Mouse (Mus musculus): Measurements from ENCODE around the gene Srgap2. TPM values are rescaled to one million over a fixed set of nuclear protein-coding genes. Genes with fewer than 3 reads are reported as not detected.
"Not testable (repeated sequence)": the region's sequence is repeated elsewhere in the genome, so short reads cannot be mapped to it uniquely, and the experiment has no call there.

The Srgap2 gene
- polyA plus RNA-seq, 1 experiment from 2014 or later: 35.1 TPM

GRCm38 (mm10) chr1:131268776-131269175 is 258.4 kb downstream of the Srgap2 start:
- Histone ChIP-seq H3K9ac (replicated peaks; ENCODE audit: low read depth, low read length) (no peak overlapping the region), H3K9me3 (ENCODE audit: control insufficient read depth, low read length) (no peaks in the 10 kb centered on the region), H3K36me3 (ENCODE audit: control insufficient read depth, insufficient read depth) (no peaks in the 10 kb centered on the region), H3K27me3 (replicated peaks; ENCODE audit: control insufficient read depth, insufficient read depth, low read length) (no peaks in the 10 kb centered on the region), H3K27ac (ENCODE audit: low read length) (no peak overlapping the region), H3K4me1 (replicated peaks; ENCODE audit: control insufficient read depth, insufficient read depth, low read length) (peaks cover 2% of the 10 kb centered on the region), H3K4me2 (ENCODE audit: low read length) (no peak overlapping the region), H3K4me3 (replicated peaks; ENCODE audit: low read length) (no peak overlapping the region)
- WGBS: 88% methylated on average over 10 of the region's 10 CpGs
- ATAC-seq: no peak

- H3K27ac ChIP-seq (ENCODE audit: low read length): no peak overlapping the region
- H3K4me1 ChIP-seq (replicated peaks; ENCODE audit: control insufficient read depth, insufficient read depth, low read length): no peaks in the 10 kb centered on the region
- no peak overlapping the region for H3K9ac ChIP-seq (replicated peaks; ENCODE audit: low read depth, low read length)
- no peaks in the 10 kb centered on the region for H3K9me3 ChIP-seq (ENCODE audit: control insufficient read depth, low read length)
- H3K4me2 ChIP-seq (ENCODE audit: low read length): no peak overlapping the region
- no peaks in the 10 kb centered on the region for H3K36me3 ChIP-seq (ENCODE audit: control insufficient read depth, insufficient read depth)
- no peak for ATAC-seq
- 73% methylated on average over 12 of the region's 12 CpGs for WGBS
- no peak overlapping the region for H3K4me3 ChIP-seq (replicated peaks; ENCODE audit: low read length)
- no peaks in the 10 kb centered on the region for H3K27me3 ChIP-seq (replicated peaks; ENCODE audit: control insufficient read depth, insufficient read depth, low read length)
Measured at GRCm38 (mm10) chr1:131263905-131264304, 263.2 kb downstream of the Srgap2 start.

- Histone ChIP-seq H3K4me3 (replicated peaks; ENCODE audit: low read length) (no peak overlapping the region), H3K36me3 (ENCODE audit: control insufficient read depth, insufficient read depth) (no peaks in the 10 kb centered on the region), H3K4me2 (ENCODE audit: low read length) (no peak overlapping the region), H3K9me3 (ENCODE audit: control insufficient read depth, low read length) (no peaks in the 10 kb centered on the region), H3K9ac (replicated peaks; ENCODE audit: low read depth, low read length) (no peak overlapping the region), H3K27ac (ENCODE audit: low read length) (no peak overlapping the region), H3K4me1 (replicated peaks; ENCODE audit: control insufficient read depth, insufficient read depth, low read length) (no peaks in the 10 kb centered on the region), H3K27me3 (replicated peaks; ENCODE audit: control insufficient read depth, insufficient read depth, low read length) (no peaks in the 10 kb centered on the region)
- whole genome bisulfite sequencing: 27% methylated on average over 10 of the region's 10 CpGs
- 0 out of 2 replicates have a peak, but pooled peaks have one; percentile 36 for ATAC-seq
Measured at GRCm38 (mm10) chr1:131260309-131260656, 266.9 kb downstream of the Srgap2 start.

- Histone ChIP-seq H3K4me1 (replicated peaks; ENCODE audit: control insufficient read depth, insufficient read depth, low read length) (no peaks in the 10 kb centered on the region), H3K27me3 (replicated peaks; ENCODE audit: control insufficient read depth, insufficient read depth, low read length) (no peaks in the 10 kb centered on the region), H3K9me3 (ENCODE audit: control insufficient read depth, low read length) (no peaks in the 10 kb centered on the region), H3K4me2 (ENCODE audit: low read length) (no peak overlapping the region), H3K4me3 (replicated peaks; ENCODE audit: low read length) (no peak overlapping the region), H3K9ac (replicated peaks; ENCODE audit: low read depth, low read length) (no peak overlapping the region), H3K27ac (ENCODE audit: low read length) (no peak overlapping the region), H3K36me3 (ENCODE audit: control insufficient read depth, insufficient read depth) (no peaks in the 10 kb centered on the region)
- no peak for ATAC-seq
- WGBS: 69% methylated on average over 10 of the region's 10 CpGs
Measured at GRCm38 (mm10) chr1:131259632-131260308, 267.4 kb downstream of the Srgap2 start.

- H3K9ac ChIP-seq (replicated peaks; ENCODE audit: low read depth, low read length): no peak overlapping the region
- H3K9me3 ChIP-seq (ENCODE audit: control insufficient read depth, low read length): no peaks in the 10 kb centered on the region
- no peak overlapping the region for H3K4me2 ChIP-seq (ENCODE audit: low read length)
- no peaks in the 10 kb centered on the region for H3K36me3 ChIP-seq (ENCODE audit: control insufficient read depth, insufficient read depth)
- no peak overlapping the region for H3K4me3 ChIP-seq (replicated peaks; ENCODE audit: low read length)
- no peaks in the 10 kb centered on the region for H3K27me3 ChIP-seq (replicated peaks; ENCODE audit: control insufficient read depth, insufficient read depth, low read length)
- H3K27ac ChIP-seq (ENCODE audit: low read length): no peak overlapping the region
- ATAC-seq: no peak
- 71% methylated on average over 6 of the region's 6 CpGs for WGBS
- no peaks in the 10 kb centered on the region for H3K4me1 ChIP-seq (replicated peaks; ENCODE audit: control insufficient read depth, insufficient read depth, low read length)
Measured at GRCm38 (mm10) chr1:131257288-131257687, 269.9 kb downstream of the Srgap2 start.

GRCm38 (mm10) chr1:131252516-131253250 is 274.5 kb downstream of the Srgap2 start:
- not testable (repeated sequence) for H3K4me2 ChIP-seq (ENCODE audit: low read length); H3K9ac ChIP-seq (replicated peaks; ENCODE audit: low read depth, low read length); H3K27me3 ChIP-seq (replicated peaks; ENCODE audit: control insufficient read depth, insufficient read depth, low read length); H3K4me3 ChIP-seq (replicated peaks; ENCODE audit: low read length); H3K9me3 ChIP-seq (ENCODE audit: control insufficient read depth, low read length); H3K4me1 ChIP-seq (replicated peaks; ENCODE audit: control insufficient read depth, insufficient read depth, low read length); H3K27ac ChIP-seq (ENCODE audit: low read length); H3K36me3 ChIP-seq (ENCODE audit: control insufficient read depth, insufficient read depth); ATAC-seq
- 87% methylated on average over 7 of the region's 7 CpGs for WGBS

- Histone ChIP-seq H3K36me3 (ENCODE audit: control insufficient read depth, insufficient read depth) (no peaks in the 10 kb centered on the region), H3K4me2 (ENCODE audit: low read length) (peak overlapping the region; percentile 26), H3K27ac (ENCODE audit: low read length) (no peak overlapping the region), H3K4me3 (replicated peaks; ENCODE audit: low read length) (no peak overlapping the region), H3K9ac (replicated peaks; ENCODE audit: low read depth, low read length) (0 out of 2 replicates have a peak overlapping the region, but pooled peaks have one; percentile 13), H3K9me3 (ENCODE audit: control insufficient read depth, low read length) (no peaks in the 10 kb centered on the region), H3K27me3 (replicated peaks; ENCODE audit: control insufficient read depth, insufficient read depth, low read length) (peaks cover 10% of the 10 kb centered on the region), H3K4me1 (replicated peaks; ENCODE audit: control insufficient read depth, insufficient read depth, low read length) (peaks cover 17% of the 10 kb centered on the region)
- 11% methylated on average over 7 of the region's 7 CpGs for WGBS
- peak; percentile 27 for ATAC-seq
Measured at GRCm38 (mm10) chr1:131246433-131247395, 280.4 kb downstream of the Srgap2 start.

- Histone ChIP-seq H3K4me1 (replicated peaks; ENCODE audit: control insufficient read depth, insufficient read depth, low read length) (peaks cover 17% of the 10 kb centered on the region), H3K9ac (replicated peaks; ENCODE audit: low read depth, low read length) (no peak overlapping the region), H3K36me3 (ENCODE audit: control insufficient read depth, insufficient read depth) (no peaks in the 10 kb centered on the region), H3K27me3 (replicated peaks; ENCODE audit: control insufficient read depth, insufficient read depth, low read length) (peaks cover 10% of the 10 kb centered on the region), H3K27ac (ENCODE audit: low read length) (no peak overlapping the region), H3K4me2 (ENCODE audit: low read length) (peak overlapping the region; percentile 95), H3K9me3 (ENCODE audit: control insufficient read depth, low read length) (no peaks in the 10 kb centered on the region), H3K4me3 (replicated peaks; ENCODE audit: low read length) (peak overlapping the region; percentile 77)
- ATAC-seq: peak; percentile 57
- WGBS: 9% methylated on average over 9 of the region's 9 CpGs
Measured at GRCm38 (mm10) chr1:131245926-131246325, 281.2 kb downstream of the Srgap2 start.
